Mouse (Mus musculus) embryonic facial prominence, embryonic 10.5 days (tissue): ENCODE measurements at regions not wholly inside any gene's neighbourhood (a gene's known extent, or its start where the extent isn't known, plus 50 kb on each side); places are given as distances from the start of the nearest gene placed in this dataset.
A peak's percentile ranks its signal among the peaks of the same experiment; 100 is the strongest.

Experiments used
- DNase-seq: peaks from one replicate; pipeline ENCODE4 v3.0.0-alpha.2; 2017; ENCODE audit warnings: low spot score
- H3K27ac ChIP-seq: fragments of 300-500 bp; sonication (generic); replicated peaks from 2 replicates; pipeline ENCODE4 v1.5.1; 2016; ENCODE audit warnings: mild to moderate bottlenecking
- H3K27me3 ChIP-seq: fragments of 300-500 bp; sonication (generic); replicated peaks from 2 replicates; pipeline ENCODE4 v1.6.1; 2016; ENCODE audit warnings: low read depth, mild to moderate bottlenecking; ENCODE audit not compliant: poor library complexity, severe bottlenecking
- H3K36me3 ChIP-seq: fragments of 300-500 bp; sonication (generic); replicated peaks from 2 replicates; pipeline ENCODE4 v1.6.1; 2016; ENCODE audit warnings: mild to moderate bottlenecking, moderate library complexity
- H3K4me1 ChIP-seq: fragments of 300-500 bp; sonication (generic); 2 replicates; pipeline ENCODE4 v1.6.1; 2016
- H3K4me3 ChIP-seq: fragments of 300-500 bp; sonication (generic); 2 replicates; pipeline ENCODE4 v1.5.1; 2016; ENCODE audit warnings: mild to moderate bottlenecking, moderate library complexity
- H3K9me3 ChIP-seq: fragments of 300-500 bp; sonication (generic); 2 replicates; pipeline ENCODE4 v1.6.1; 2016; ENCODE audit warnings: mild to moderate bottlenecking
- WGBS: fragments of 180-500 bp; shearing (Covaris S2); methylation state at CpG from one replicate; pipeline ENCODE4 v1.1.7; 2016; 5-methylcytosine and 5-hydroxymethylcytosine counted together

DNA sequence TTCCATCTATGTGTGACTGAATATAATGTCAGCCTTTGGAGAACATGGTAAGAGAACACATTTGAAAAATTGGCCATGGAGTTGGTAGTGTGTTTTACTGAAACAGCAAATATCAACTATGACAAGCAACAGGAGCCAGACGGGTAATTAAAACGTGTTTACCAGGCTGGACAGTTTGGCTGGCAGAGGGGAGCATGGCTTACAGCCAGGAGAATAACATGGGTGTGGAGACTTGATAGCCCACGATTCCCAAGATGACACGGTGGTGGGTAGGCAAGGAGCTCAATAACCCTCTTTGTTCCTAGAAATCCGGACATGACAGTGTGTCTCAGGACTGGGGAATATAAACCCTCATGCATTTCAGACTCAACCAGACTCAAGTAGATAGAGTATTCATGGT lies 185.2 kb downstream of the Cyp26b1 start:
- H3K36me3 ChIP-seq = no peaks in the 10 kb centered on the region
- H3K4me3 ChIP-seq = no peak overlapping the region
- WGBS = 78% methylated on average over 5 of the region's 5 CpGs
- peaks cover 19% of the 10 kb centered on the region for H3K27me3 ChIP-seq
- peaks cover 13% of the 10 kb centered on the region for H3K4me1 ChIP-seq
- DNase-seq = no peak
- H3K9me3 ChIP-seq = no peaks in the 10 kb centered on the region
- no peak overlapping the region for H3K27ac ChIP-seq

DNA sequence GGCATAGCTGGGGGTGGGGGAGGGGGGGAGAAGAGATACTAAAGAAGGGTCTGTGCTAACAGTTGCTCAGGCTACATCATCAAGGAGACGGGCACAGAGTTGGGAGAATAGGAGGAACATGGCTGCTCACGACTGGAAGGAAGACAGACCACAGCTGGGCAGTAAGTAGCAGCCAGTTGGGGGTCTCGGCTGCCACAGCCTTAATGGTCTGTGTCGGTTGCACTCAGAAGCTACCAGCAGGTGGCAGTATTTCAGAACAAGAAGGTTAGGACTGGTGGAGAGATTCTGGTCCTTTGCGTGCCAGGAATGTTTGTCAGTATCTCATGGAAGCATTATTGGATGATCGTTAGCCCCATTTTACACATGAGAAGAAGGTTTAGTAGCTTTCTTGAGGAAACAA lies 185.9 kb downstream of the Cyp26b1 start:
- Histone ChIP-seq H3K4me3 (no peak overlapping the region), H3K27me3 (peaks cover 19% of the 10 kb centered on the region), H3K36me3 (no peaks in the 10 kb centered on the region), H3K9me3 (no peaks in the 10 kb centered on the region), H3K4me1 (peaks cover 13% of the 10 kb centered on the region), H3K27ac (no peak overlapping the region)
- peak; percentile 80 for DNase-seq
- WGBS = 14% methylated on average over 6 of the region's 6 CpGs

DNA sequence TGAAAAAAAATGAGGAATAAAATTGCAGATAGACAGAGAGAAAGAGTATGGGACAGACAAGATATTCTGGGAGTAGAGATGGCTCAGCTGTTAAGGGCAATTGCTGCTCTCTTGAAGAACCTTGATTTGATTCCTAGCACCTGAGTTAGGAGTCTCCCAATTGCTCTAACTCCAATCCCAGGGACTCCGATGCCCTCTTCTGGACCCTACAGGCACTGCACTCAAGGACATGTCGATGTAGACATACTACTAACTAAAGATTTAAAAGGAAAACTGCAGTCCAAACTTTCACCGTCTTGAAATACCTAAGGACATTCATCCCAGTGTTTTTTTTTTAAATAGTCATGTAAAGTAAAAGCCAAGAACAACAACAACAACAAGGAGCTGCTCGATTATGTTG lies 189.0 kb downstream of the Cyp26b1 start:
- peaks cover 19% of the 10 kb centered on the region for H3K27me3 ChIP-seq
- H3K4me3 ChIP-seq = no peak overlapping the region
- H3K4me1 ChIP-seq = peaks cover 11% of the 10 kb centered on the region
- WGBS = 66% methylated on average over 4 of the region's 4 CpGs
- no peaks in the 10 kb centered on the region for H3K36me3 ChIP-seq
- H3K27ac ChIP-seq = no peak overlapping the region
- no peak for DNase-seq
- H3K9me3 ChIP-seq = no peaks in the 10 kb centered on the region

DNA sequence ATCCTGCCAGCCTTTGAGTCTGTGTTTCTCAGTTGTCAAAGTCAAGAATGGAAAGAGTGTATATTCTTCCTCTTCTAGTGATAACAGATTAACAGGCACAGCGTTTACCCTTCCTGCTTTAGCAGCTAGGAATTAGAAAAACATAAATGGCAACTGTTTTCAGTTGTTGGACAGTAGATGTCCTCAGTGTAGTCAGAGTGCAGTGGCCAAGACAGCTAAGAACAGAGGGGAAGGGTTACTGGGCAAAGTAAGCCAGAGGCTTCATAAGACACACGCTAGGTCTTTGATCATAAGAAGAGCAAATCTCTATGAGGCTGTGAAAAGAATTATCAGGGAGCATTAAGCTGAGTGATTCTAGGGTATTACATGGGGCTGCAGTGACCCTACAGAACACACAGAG lies 191.3 kb downstream of the Cyp26b1 start:
- DNase-seq = no peak
- Histone ChIP-seq H3K4me3 (no peak overlapping the region), H3K36me3 (no peaks in the 10 kb centered on the region), H3K4me1 (peaks cover 5% of the 10 kb centered on the region), H3K27ac (no peak overlapping the region), H3K27me3 (peaks cover 17% of the 10 kb centered on the region), H3K9me3 (no peaks in the 10 kb centered on the region)
- WGBS = 79% methylated on average over 2 of the region's 2 CpGs

DNA sequence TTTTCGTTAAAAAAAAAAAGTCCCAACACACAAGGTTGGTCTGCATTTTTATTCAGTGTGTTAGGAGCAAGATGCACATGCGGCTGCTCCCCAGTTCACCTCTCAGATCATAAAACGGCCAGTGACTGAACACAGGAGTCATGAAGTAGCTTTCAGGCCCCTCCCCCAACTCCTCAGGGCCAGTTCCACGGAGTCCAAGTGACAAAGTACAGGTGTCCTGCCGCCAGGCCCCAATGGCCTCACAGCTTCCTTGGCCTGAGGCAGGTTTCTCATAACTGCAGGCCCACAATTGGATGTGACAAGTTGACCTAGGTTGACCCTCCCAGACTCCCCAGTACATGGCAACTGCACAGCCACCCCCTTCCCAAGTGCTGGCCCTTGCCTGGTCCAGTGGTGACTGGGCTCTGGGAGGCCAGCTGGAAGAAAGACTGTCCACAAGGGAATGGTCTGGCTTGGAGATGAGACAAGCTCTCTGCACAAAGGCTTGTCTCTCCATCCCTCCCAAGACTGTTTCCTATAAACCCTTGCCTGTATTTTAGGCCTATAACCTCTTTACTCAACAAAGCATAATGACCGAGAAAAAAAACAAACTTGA lies 199.1 kb downstream of the Cyp26b1 start:
- DNase-seq = peak; percentile 57
- H3K36me3 ChIP-seq = no peaks in the 10 kb centered on the region
- 55% methylated on average over 6 of the region's 6 CpGs for WGBS
- peaks cover 9% of the 10 kb centered on the region for H3K27me3 ChIP-seq
- peak overlapping the region; percentile 57; the same call in 1 of the 2 replicates for H3K27ac ChIP-seq
- H3K4me1 ChIP-seq = peaks cover 17% of the 10 kb centered on the region
- no peak overlapping the region for H3K4me3 ChIP-seq
- no peaks in the 10 kb centered on the region for H3K9me3 ChIP-seq

DNA sequence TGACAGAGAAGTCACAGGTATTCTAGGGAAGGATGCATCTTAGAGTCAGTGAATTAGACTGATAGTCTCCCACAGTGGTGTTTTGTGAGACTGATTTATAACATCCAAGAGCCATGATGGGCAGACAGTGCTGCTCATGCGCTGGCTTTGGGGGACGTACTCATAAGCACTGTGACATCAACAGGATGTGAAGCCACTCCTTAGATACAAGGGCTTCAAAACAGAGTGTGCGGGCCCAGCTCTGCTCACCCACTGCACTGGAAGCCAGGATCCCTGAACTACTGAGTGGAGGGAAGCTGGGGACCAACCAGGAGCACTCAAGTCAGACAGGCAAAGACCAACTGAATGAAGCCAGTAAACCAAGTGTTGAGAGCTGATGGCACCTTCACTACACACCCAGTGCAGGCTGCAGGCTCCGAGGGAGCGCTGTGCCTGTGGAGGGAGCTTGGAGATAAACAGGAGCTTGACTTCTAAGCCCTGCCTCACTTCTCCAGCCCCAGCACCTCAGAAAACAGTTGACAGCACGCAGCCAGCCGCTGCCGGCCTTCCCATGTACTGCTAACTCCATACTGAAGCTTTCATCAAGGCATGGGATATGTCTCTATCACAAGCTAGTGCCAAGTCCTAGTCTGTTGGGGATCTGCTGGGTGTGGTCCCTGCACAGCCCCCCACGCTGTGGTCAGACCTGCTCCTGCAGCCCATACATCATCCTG lies 200.0 kb downstream of the Cyp26b1 start:
- no peak for DNase-seq
- H3K36me3 ChIP-seq = no peaks in the 10 kb centered on the region
- 87% methylated on average over 9 of the region's 9 CpGs for WGBS
- no peak overlapping the region for H3K4me3 ChIP-seq
- peaks cover 17% of the 10 kb centered on the region for H3K4me1 ChIP-seq
- H3K27me3 ChIP-seq = peaks cover 9% of the 10 kb centered on the region
- peak overlapping the region; percentile 26; the same call in 1 of the 2 replicates for H3K27ac ChIP-seq
- H3K9me3 ChIP-seq = no peaks in the 10 kb centered on the region

DNA sequence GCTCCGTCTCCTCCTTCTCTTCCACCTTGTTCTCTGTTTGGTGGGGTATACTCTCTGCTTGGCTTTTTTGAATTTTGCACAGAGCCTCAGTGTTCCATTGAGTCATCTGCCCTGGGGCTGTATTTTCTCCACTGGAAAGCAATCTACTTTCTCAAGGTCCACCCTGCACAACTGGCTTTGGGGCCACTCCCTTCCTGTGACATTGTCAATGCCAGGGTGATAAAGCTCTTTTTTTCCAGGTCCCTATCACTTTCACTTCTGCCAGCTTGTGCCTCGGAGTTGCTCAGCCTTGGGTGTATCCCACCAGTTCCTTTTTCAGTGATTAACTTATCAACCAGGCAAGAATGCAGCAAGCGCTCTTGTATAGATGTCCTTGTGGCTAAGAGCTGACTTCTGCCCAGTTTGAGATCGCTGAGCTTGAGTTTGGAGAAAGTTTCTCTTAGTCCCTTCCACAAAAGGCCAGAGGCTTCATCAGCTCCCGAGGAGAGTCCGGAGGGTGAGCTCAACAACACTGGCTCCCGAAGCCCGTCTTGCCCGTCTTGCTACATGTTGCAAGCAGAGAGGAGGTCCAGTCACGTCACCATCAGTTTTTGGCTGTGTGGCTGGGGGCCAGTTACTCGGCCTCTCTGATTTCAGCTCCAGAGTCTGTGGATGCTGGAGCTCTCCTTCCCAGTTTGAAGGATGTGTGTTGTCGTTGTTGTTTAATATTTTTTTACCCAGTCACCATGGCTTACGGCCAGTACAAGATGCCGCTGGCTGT lies 200.8 kb downstream of the Cyp26b1 start:
- Histone ChIP-seq H3K4me3 (no peak overlapping the region), H3K27me3 (peaks cover 13% of the 10 kb centered on the region), H3K36me3 (no peaks in the 10 kb centered on the region), H3K4me1 (peaks cover 15% of the 10 kb centered on the region), H3K9me3 (no peaks in the 10 kb centered on the region), H3K27ac (no peak overlapping the region)
- no peak for DNase-seq
- WGBS = 90% methylated on average over 14 of the region's 14 CpGs

DNA sequence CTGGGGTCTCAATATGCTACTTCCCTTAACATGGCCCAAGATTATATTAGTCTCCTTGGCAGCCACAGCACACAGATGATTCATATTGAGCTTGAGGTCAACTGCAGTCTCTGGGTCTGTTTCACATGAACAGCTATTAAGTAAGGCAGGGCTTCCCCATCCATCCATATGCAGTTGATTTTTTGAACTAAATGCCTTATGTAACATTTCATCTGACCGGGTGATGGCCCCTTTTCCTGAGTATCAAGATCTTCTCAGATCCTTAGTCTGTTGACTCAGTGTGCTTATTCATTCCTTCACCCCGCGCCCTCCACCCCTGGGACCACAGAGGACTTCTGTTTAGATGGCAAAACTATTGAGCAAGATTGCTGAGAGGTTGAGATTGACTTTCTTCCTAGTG lies 202.7 kb downstream of the Cyp26b1 start:
- DNase-seq = no peak
- H3K27me3 ChIP-seq = peaks cover 20% of the 10 kb centered on the region

DNA sequence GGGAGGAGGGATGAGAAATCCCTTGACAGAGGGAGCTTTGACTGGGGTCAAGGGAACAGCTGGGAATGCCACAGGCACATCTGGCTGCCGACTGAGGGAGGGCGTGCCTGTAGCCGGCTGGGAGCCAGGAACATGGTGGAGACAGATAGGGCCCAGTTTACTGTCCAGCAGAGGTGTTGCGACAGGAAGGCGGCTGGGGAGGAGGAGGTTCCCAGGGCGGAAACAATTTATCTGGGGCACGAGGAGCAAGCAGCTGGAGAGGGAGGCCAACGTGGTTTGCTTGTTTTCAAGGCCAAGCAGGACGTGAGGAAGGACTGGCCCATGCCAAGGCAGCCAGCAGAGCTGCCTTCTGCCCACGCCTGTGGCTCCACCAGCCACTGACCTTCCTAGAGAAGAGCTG lies 208.0 kb downstream of the Cyp26b1 start:
- Histone ChIP-seq H3K36me3 (no peaks in the 10 kb centered on the region), H3K27ac (no peak overlapping the region), H3K27me3 (peaks cover 25% of the 10 kb centered on the region), H3K4me1 (peaks cover 11% of the 10 kb centered on the region), H3K4me3 (no peak overlapping the region), H3K9me3 (no peaks in the 10 kb centered on the region)
- DNase-seq = peak; percentile 36
- WGBS = 31% methylated on average over 10 of the region's 10 CpGs

More for the DNA sequence above, 202.7 kb downstream of the Cyp26b1 start:
- no peak overlapping the region for H3K27ac ChIP-seq
- H3K36me3 ChIP-seq = no peaks in the 10 kb centered on the region
- H3K4me1 ChIP-seq = peaks cover 19% of the 10 kb centered on the region
- WGBS = 91% methylated on average over 3 of the region's 3 CpGs
- no peak overlapping the region for H3K4me3 ChIP-seq
- no peaks in the 10 kb centered on the region for H3K9me3 ChIP-seq

DNA sequence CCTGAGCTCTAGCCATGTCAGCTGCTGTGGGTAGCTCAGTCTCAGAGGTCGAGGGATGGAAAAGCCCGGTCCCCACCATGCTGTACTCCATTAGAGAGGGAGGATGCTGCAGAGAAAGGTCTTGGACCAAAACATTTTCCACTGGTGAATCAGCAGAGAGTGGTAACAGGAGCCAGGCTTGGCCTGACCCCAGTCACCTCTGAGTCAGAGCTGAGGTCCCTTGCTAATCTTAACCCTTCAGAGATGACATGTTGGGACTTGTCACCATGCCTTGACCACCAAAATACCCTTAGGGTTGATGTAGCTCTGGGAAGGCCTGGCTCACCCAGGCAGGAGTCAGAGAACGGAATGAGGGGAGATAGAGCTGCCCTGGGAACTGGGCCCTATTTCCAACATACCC lies 210.0 kb downstream of the Cyp26b1 start:
- Histone ChIP-seq H3K36me3 (no peaks in the 10 kb centered on the region), H3K4me1 (peaks cover 11% of the 10 kb centered on the region), H3K27me3 (peaks cover 33% of the 10 kb centered on the region), H3K9me3 (no peaks in the 10 kb centered on the region), H3K4me3 (no peak overlapping the region), H3K27ac (no peak overlapping the region)
- DNase-seq = no peak
- WGBS = 72% methylated on average over 3 of the region's 3 CpGs

DNA sequence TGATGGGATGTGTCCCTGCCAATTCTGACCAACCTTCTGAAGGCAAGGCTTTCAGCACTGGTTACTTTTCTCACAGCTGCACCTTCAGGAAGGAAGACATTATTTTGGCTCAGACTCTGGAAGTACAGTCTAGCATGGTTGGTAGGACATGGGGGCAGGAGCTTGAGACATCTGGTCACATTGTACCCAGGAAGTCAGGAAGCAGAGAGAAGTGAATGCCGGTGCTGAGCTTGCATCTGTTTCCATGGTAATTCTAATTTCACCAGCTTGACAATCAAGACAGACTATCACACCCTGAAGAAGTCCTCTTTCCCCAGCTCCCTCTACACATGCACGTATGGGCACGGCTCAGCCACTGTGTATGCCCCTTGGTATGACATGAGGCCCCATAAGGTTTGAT lies 210.6 kb downstream of the Cyp26b1 start:
- no peaks in the 10 kb centered on the region for H3K36me3 ChIP-seq
- H3K4me1 ChIP-seq = peaks cover 11% of the 10 kb centered on the region
- peaks cover 35% of the 10 kb centered on the region for H3K27me3 ChIP-seq
- H3K9me3 ChIP-seq = no peaks in the 10 kb centered on the region
- no peak overlapping the region for H3K4me3 ChIP-seq
- H3K27ac ChIP-seq = no peak overlapping the region
- WGBS = 85% methylated on average over 3 of the region's 3 CpGs
- no peak for DNase-seq

DNA sequence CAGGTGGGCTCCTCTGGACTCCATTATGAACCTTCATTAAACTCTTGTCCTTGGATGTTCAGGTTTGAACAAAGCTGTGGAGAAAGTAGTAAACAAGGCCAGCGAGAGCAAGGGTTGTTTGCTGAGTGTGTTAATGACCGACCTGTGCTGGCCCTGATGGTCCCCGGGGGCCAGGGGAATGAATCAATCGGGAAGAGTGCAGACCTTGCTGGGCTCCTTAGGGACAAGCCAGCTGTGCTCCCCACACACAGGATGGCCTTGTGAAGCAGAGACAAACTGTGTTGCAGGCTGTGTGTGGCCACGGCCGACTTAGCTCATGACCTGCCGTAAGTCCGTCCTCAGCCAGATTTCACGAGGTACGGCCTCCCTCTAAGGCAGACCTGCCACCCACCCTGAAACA lies 212.1 kb downstream of the Cyp26b1 start:
- H3K27me3 ChIP-seq = peaks cover 41% of the 10 kb centered on the region
- no peaks in the 10 kb centered on the region for H3K9me3 ChIP-seq
- H3K27ac ChIP-seq = no peak overlapping the region
- no peak overlapping the region for H3K4me3 ChIP-seq
- WGBS = 85% methylated on average over 10 of the region's 10 CpGs
- DNase-seq = no peak
- peaks cover 11% of the 10 kb centered on the region for H3K4me1 ChIP-seq
- H3K36me3 ChIP-seq = no peaks in the 10 kb centered on the region

DNA sequence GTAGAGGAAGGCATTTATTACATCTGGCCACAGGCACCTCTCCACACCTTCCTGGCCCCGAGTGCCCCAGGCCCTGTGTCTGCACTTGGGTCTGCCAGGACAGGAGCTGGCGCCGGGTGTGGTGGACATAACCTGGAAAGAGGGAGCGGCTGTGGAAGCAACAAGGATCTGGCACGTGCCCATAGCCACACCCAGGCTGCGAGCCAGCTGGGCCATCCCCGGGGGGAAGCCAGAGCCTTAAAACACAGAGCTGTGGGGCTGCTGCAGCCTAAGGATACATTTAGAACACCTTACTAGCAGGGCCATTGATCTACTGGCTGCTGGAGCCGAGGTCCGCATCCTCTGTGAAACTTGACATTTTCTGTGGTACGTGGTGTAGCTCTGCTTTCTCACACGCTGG lies 217.0 kb downstream of the Cyp26b1 start:
- H3K27ac ChIP-seq = no peak overlapping the region
- no peak overlapping the region for H3K4me3 ChIP-seq
- no peaks in the 10 kb centered on the region for H3K36me3 ChIP-seq
- no peaks in the 10 kb centered on the region for H3K9me3 ChIP-seq
- 84% methylated on average over 11 of the region's 11 CpGs for WGBS
- DNase-seq = no peak
- peaks cover 4% of the 10 kb centered on the region; the same call in 1 of the 2 replicates for H3K4me1 ChIP-seq
- H3K27me3 ChIP-seq = peaks cover 43% of the 10 kb centered on the region
